Mouse (Mus musculus) kidney, postnatal 0 days (tissue): Measurements from ENCODE around the gene Prkce. TPM values are rescaled to one million over a fixed set of nuclear protein-coding genes. Genes with fewer than 3 reads are reported as not detected.

ENCODE experiments used
- ATAC-seq: fragments of 200-750 bp; cut with Nextera tagmentation; replicated peaks from 2 replicates; pipeline ENCODE4 v1.8.0; 2017; ENCODE audit warnings: low read depth, moderate number of reproducible peaks, moderate TSS enrichment, moderate library complexity; ENCODE audit not compliant: low FRiP score
- DNase-seq: peaks from one replicate; pipeline ENCODE4 v3.0.0-alpha.2; 2016; ENCODE audit warnings: low spot score
- H3K27ac ChIP-seq: fragments of 300-500 bp; sonication (generic); 2 replicates; pipeline ENCODE4 v1.5.1; 2014; ENCODE audit warnings: mild to moderate bottlenecking
- H3K27me3 ChIP-seq: fragments of 300-500 bp; sonication (generic); 2 replicates; pipeline ENCODE4 v1.6.1; 2014; ENCODE audit warnings: low read length, mixed read lengths; ENCODE audit not compliant: insufficient read depth
- H3K36me3 ChIP-seq: fragments of 300-500 bp; sonication (generic); 2 replicates; pipeline ENCODE4 v1.6.1; 2014; ENCODE audit warnings: low read length, mixed read lengths; ENCODE audit not compliant: insufficient read depth
- H3K4me1 ChIP-seq: fragments of 300-500 bp; sonication (generic); replicated peaks from 2 replicates; pipeline ENCODE4 v1.6.1; 2014; ENCODE audit warnings: antibody characterized with exemption, low read length, mixed read lengths; ENCODE audit not compliant: insufficient read depth
- H3K4me2 ChIP-seq: fragments of 300-500 bp; sonication (generic); 2 replicates; pipeline ENCODE4 v1.6.1; 2014; ENCODE audit warnings: mild to moderate bottlenecking, low read length, moderate library complexity, mixed read lengths
- H3K4me3 ChIP-seq: fragments of 300-500 bp; sonication (generic); replicated peaks from 2 replicates; pipeline ENCODE4 v1.5.1; 2014; ENCODE audit warnings: low read depth, low read length
- H3K9ac ChIP-seq: fragments of 300-500 bp; sonication (generic); 2 replicates; pipeline ENCODE4 v1.6.1; 2014; ENCODE audit warnings: low read depth, low read length
- H3K9me3 ChIP-seq: fragments of 300-500 bp; sonication (generic); replicated peaks from 2 replicates; pipeline ENCODE4 v1.6.1; 2016; ENCODE audit warnings: low read length, inconsistent platforms, mixed read lengths
- CTCF ChIP-seq: IDR thresholded peaks from 2 replicates; pipeline ENCODE4 v1.5.1; 2016; ENCODE audit warnings: antibody characterized with exemption, low read depth, mild to moderate bottlenecking, moderate library complexity
- WGBS: fragments of 180-500 bp; shearing (Covaris S2); extraction: QIAGEN DNeasy Blood & Tissue Kit; methylation state at CpG from one replicate; pipeline ENCODE4 v1.1.7; 2014; 5-methylcytosine and 5-hydroxymethylcytosine counted together
- polyA plus RNA-seq: library from polyadenylated mRNA; unstranded; fragments of >200 nt; fragmentation: Nextera tagmentation; extraction: Ambion mirVana; gene quantifications from 2 replicates; pipeline ENCODE4 v1.2.1, GENCODE M21; 2015

The Prkce gene
- polyA plus RNA-seq, 1 experiment from 2014 or later, result 6.0 TPM

- no peaks in the 10 kb centered on the region for H3K4me1 ChIP-seq
- no peak for TF ChIP-seq CTCF
- 89% methylated on average over 11 of the region's 11 CpGs for WGBS
- no peak for DNase-seq
- ATAC-seq, result no peak
- H3K9me3 ChIP-seq, result no peaks in the 10 kb centered on the region
- H3K36me3 ChIP-seq, result no peaks in the 10 kb centered on the region
- H3K4me3 ChIP-seq, result no peak overlapping the region
- H3K9ac ChIP-seq, result no peak overlapping the region
- H3K27ac ChIP-seq, result no peak overlapping the region
- H3K27me3 ChIP-seq, result no peaks in the 10 kb centered on the region
- H3K4me2 ChIP-seq, result no peak overlapping the region
Observed at GRCm38 (mm10) chr17:86433813-86434212, 266.2 kb downstream of the Prkce start.

GRCm38 (mm10) chr17:86434781-86435180, 267.2 kb downstream of the Prkce start:
- DNase-seq, result no peak
- no peak overlapping the region for H3K4me2 ChIP-seq
- WGBS, result 69% methylated on average over 2 of the region's 2 CpGs
- no peak overlapping the region for H3K4me3 ChIP-seq
- ATAC-seq, result no peak
- no peaks in the 10 kb centered on the region for H3K9me3 ChIP-seq
- H3K9ac ChIP-seq, result no peak overlapping the region
- H3K27ac ChIP-seq, result no peak overlapping the region
- no peaks in the 10 kb centered on the region for H3K27me3 ChIP-seq
- H3K36me3 ChIP-seq, result no peaks in the 10 kb centered on the region
- no peak for TF ChIP-seq CTCF
- H3K4me1 ChIP-seq, result no peaks in the 10 kb centered on the region

GRCm38 (mm10) chr17:86435570-86435969, 268.0 kb downstream of the Prkce start:
- H3K4me3 ChIP-seq, result no peak overlapping the region
- no peak for ATAC-seq
- TF ChIP-seq CTCF, result no peak
- H3K9me3 ChIP-seq, result no peaks in the 10 kb centered on the region
- WGBS, result 86% methylated on average over 1 of the region's 1 CpGs
- H3K4me1 ChIP-seq, result no peaks in the 10 kb centered on the region
- no peak overlapping the region for H3K9ac ChIP-seq
- no peaks in the 10 kb centered on the region for H3K27me3 ChIP-seq
- H3K27ac ChIP-seq, result no peak overlapping the region
- DNase-seq, result no peak
- H3K36me3 ChIP-seq, result no peaks in the 10 kb centered on the region
- H3K4me2 ChIP-seq, result no peak overlapping the region

- 86% methylated on average over 2 of the region's 2 CpGs for WGBS
- no peaks in the 10 kb centered on the region for H3K4me1 ChIP-seq
- ATAC-seq (no peak), DNase-seq (no peak)
- H3K9ac ChIP-seq, result no peak overlapping the region
- H3K27ac ChIP-seq, result no peak overlapping the region
- no peaks in the 10 kb centered on the region for H3K9me3 ChIP-seq
- TF ChIP-seq CTCF, result no peak
- H3K4me2 ChIP-seq, result no peak overlapping the region
- H3K4me3 ChIP-seq, result no peak overlapping the region
- no peaks in the 10 kb centered on the region for H3K27me3 ChIP-seq
- H3K36me3 ChIP-seq, result no peaks in the 10 kb centered on the region
Observed at GRCm38 (mm10) chr17:86435984-86436383, 268.4 kb downstream of the Prkce start.

GRCm38 (mm10) chr17:86436583-86437370, 269.2 kb downstream of the Prkce start:
- no peak overlapping the region for H3K4me2 ChIP-seq
- no peak for DNase-seq
- H3K36me3 ChIP-seq, result no peaks in the 10 kb centered on the region
- H3K4me3 ChIP-seq, result no peak overlapping the region
- WGBS, result 87% methylated on average over 12 of the region's 12 CpGs
- H3K4me1 ChIP-seq, result no peaks in the 10 kb centered on the region
- no peak overlapping the region for H3K9ac ChIP-seq
- no peak for ATAC-seq
- TF ChIP-seq CTCF, result no peak
- no peaks in the 10 kb centered on the region for H3K27me3 ChIP-seq
- H3K9me3 ChIP-seq, result no peaks in the 10 kb centered on the region
- H3K27ac ChIP-seq, result no peak overlapping the region

- H3K4me3 ChIP-seq, result no peak overlapping the region
- H3K27me3 ChIP-seq, result no peaks in the 10 kb centered on the region
- no peaks in the 10 kb centered on the region for H3K4me1 ChIP-seq
- no peak for ATAC-seq
- DNase-seq, result no peak
- H3K4me2 ChIP-seq, result no peak overlapping the region
- no peak overlapping the region for H3K27ac ChIP-seq
- no peaks in the 10 kb centered on the region for H3K36me3 ChIP-seq
- no peak overlapping the region for H3K9ac ChIP-seq
- no peaks in the 10 kb centered on the region for H3K9me3 ChIP-seq
- WGBS, result 84% methylated on average over 20 of the region's 20 CpGs
- no peak for TF ChIP-seq CTCF
Observed at GRCm38 (mm10) chr17:86437516-86438277, 270.1 kb downstream of the Prkce start.
